Mouse (Mus musculus): Measurements from ENCODE around the gene Hoxd3. TPM values are rescaled to one million over a fixed set of nuclear protein-coding genes. Genes with fewer than 3 reads are reported as not detected.

The Hoxd3 gene
- total and polyA plus RNA-seq, 3 experiments, result not detected

DNA sequence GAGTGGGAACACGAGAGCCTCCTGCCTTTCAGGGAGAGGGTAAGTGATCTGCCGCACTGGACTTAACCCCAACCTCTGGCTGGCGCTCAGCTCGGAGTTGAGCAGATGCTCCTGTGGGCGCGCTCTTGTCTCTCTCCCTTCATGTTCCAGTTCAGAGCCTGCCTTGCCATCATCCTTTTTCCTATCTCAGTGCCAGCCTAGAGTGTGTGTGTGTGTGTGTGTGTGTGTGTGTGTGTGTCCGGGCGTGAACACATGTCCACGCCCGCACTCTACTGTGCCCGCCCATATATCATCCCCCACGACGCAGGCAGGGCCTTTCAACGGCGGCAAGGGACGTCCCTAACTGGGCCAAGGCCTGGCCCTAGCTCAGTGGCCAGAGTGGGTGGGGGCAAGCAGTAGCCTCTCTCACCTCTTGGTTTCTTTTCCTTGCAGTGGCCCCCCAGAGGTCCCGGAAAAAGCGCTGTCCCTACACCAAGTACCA is 28.2 kb upstream of the Hoxd3 start:
- peaks cover 0 to 2% of the 10 kb centered on the region in 2 experiments for H3K27me3 ChIP-seq (ENCODE audit: control insufficient read depth in 1 of 2, insufficient read depth in 2 of 2, low read length in 2 of 2)
- H3K36me3 ChIP-seq (ENCODE audit: control insufficient read depth in 1 of 2, insufficient read depth in 2 of 2, low read length in 2 of 2), result no peaks in the 10 kb centered on the region
- no peak overlapping the region for H3K9ac ChIP-seq (ENCODE audit: control insufficient read depth, low read depth, low read length, poor library complexity, severe bottlenecking)
- no peaks in the 10 kb centered on the region for H3K79me2 ChIP-seq (ENCODE audit: control insufficient read depth, insufficient read depth, low read length, poor library complexity)
- H3K9me3 ChIP-seq (replicated peaks; ENCODE audit: insufficient read depth, low read length), result no peaks in the 10 kb centered on the region
- DNase-seq (ENCODE audit: low read depth, low spot score), result no peak
- TF ChIP-seq USF1 (IDR thresholded peaks at IDR 0.05; ENCODE audit: low read depth, low read length), result no peak
- no peak for TF ChIP-seq RCOR1 (IDR thresholded peaks at IDR 0.05; ENCODE audit: low read depth, low read length)
- no peak for TF ChIP-seq TCF12 (IDR thresholded peaks at IDR 0.05; ENCODE audit: low read depth, low read length)
- TF ChIP-seq BHLHE40 (IDR thresholded peaks at IDR 0.05; ENCODE audit: borderline replicate concordance, low read depth, low read length), result no peak
- no peaks in the 10 kb centered on the region for H3K4me1 ChIP-seq (ENCODE audit: control insufficient read depth in 1 of 2, insufficient read depth in 2 of 2, low read length in 2 of 2)
- H3K27ac ChIP-seq (ENCODE audit: control insufficient read depth, low read depth, low read length), result no peak overlapping the region
- H3K4me3 ChIP-seq (ENCODE audit: control insufficient read depth in 1 of 2, insufficient read depth in 1 of 2, low read depth in 2 of 2, low read length in 2 of 2), result no peak overlapping the region

DNA sequence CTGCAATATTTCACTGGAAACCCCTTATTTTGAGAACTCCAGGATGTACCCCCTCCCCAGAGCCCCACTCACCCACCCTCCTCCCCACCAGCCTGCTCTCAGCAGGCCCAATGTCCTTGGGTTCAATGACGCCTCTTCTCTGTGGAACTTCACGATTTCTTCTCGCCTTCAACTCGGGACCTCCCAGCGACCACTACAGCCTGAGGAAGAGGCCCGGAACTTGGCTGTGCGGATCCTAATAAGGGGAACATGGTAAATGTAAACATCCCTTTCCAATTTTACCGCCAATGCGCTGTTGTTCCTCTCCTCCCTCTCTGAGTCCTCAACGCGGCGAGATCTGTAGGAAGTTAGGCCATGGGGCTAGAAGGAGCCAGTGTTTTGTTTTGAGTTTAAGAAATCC is 27.6 kb upstream of the Hoxd3 start:
- DNase-seq (ENCODE audit: low read depth, low spot score), result no peak
- Histone ChIP-seq H3K27me3 (ENCODE audit: control insufficient read depth in 1 of 2, insufficient read depth in 2 of 2, low read length in 2 of 2) (peaks cover 0 to 2% of the 10 kb centered on the region in 2 experiments; a peak in 3 of 4 replicates), H3K4me1 (ENCODE audit: control insufficient read depth in 1 of 2, insufficient read depth in 2 of 2, low read length in 2 of 2) (no peaks in the 10 kb centered on the region), H3K4me3 (ENCODE audit: control insufficient read depth in 1 of 2, insufficient read depth in 1 of 2, low read depth in 2 of 2, low read length in 2 of 2) (no peak overlapping the region), H3K36me3 (ENCODE audit: control insufficient read depth in 1 of 2, insufficient read depth in 2 of 2, low read length in 2 of 2) (no peaks in the 10 kb centered on the region), H3K9me3 (replicated peaks; ENCODE audit: insufficient read depth, low read length) (no peaks in the 10 kb centered on the region), H3K79me2 (ENCODE audit: control insufficient read depth, insufficient read depth, low read length, poor library complexity) (no peaks in the 10 kb centered on the region), H3K9ac (ENCODE audit: control insufficient read depth, low read depth, low read length, poor library complexity, severe bottlenecking) (no peak overlapping the region), H3K27ac (ENCODE audit: control insufficient read depth, low read depth, low read length) (no peak overlapping the region)
- TF ChIP-seq UBTF (IDR thresholded peaks at IDR 0.05; ENCODE audit: borderline replicate concordance, insufficient read depth, low read depth, low read length) (no peak), TCF12 (IDR thresholded peaks at IDR 0.05; ENCODE audit: low read depth, low read length) (no peak), SIN3A (IDR thresholded peaks at IDR 0.05; ENCODE audit: low read length) (no peak)

GRCm38 (mm10) chr2:74685059-74685603 is 26.6 kb upstream of the Hoxd3 start:
- H3K4me3 ChIP-seq (ENCODE audit: control insufficient read depth in 1 of 2, insufficient read depth in 1 of 2, low read depth in 2 of 2, low read length in 2 of 2), result no peak overlapping the region
- no peaks in the 10 kb centered on the region for H3K79me2 ChIP-seq (ENCODE audit: control insufficient read depth, insufficient read depth, low read length, poor library complexity)
- no peak overlapping the region for H3K27ac ChIP-seq (ENCODE audit: control insufficient read depth, low read depth, low read length)
- H3K9me3 ChIP-seq (replicated peaks; ENCODE audit: insufficient read depth, low read length), result no peaks in the 10 kb centered on the region
- H3K36me3 ChIP-seq (ENCODE audit: control insufficient read depth in 1 of 2, insufficient read depth in 2 of 2, low read length in 2 of 2), result no peaks in the 10 kb centered on the region
- DNase-seq (ENCODE audit: low read depth, low spot score), result no peak
- H3K4me1 ChIP-seq (ENCODE audit: control insufficient read depth in 1 of 2, insufficient read depth in 2 of 2, low read length in 2 of 2), result no peaks in the 10 kb centered on the region
- H3K27me3 ChIP-seq (ENCODE audit: control insufficient read depth in 1 of 2, insufficient read depth in 2 of 2, low read length in 2 of 2), result peaks cover 0 to 2% of the 10 kb centered on the region in 2 experiments; a peak in 3 of 4 replicates
- no peak overlapping the region for H3K9ac ChIP-seq (ENCODE audit: control insufficient read depth, low read depth, low read length, poor library complexity, severe bottlenecking)
- TF ChIP-seq NRF1 (IDR thresholded peaks at IDR 0.05; ENCODE audit: insufficient read depth, low read depth, low read length, poor library complexity, severe bottlenecking) (no peak), MYB (IDR thresholded peaks at IDR 0.05; ENCODE audit: low read depth, low read length) (no peak), ETS1 (IDR thresholded peaks at IDR 0.05; ENCODE audit: low read depth, low read length) (no peak), ELF1 (IDR thresholded peaks at IDR 0.05; ENCODE audit: low read depth, low read length) (no peak), KAT2A (conservative IDR thresholded peaks at IDR 0.05; ENCODE audit: low read depth, low read length) (no peak), TAL1 (IDR thresholded peaks at IDR 0.05; ENCODE audit: low read length) (no peak), E2F4 (IDR thresholded peaks at IDR 0.05; ENCODE audit: borderline replicate concordance, low read depth, low read length) (no peak), RAD21 (IDR thresholded peaks at IDR 0.05; ENCODE audit: low read depth, low read length) (no peak), ZC3H11A (IDR thresholded peaks at IDR 0.05; ENCODE audit: low read depth, low read length) (no peak), MXI1 (IDR thresholded peaks at IDR 0.05; ENCODE audit: low read depth, low read length) (no peak)
